Mouse (Mus musculus) forebrain, embryonic 12.5 days (tissue): ENCODE results near the gene Grik5. TPM values are rescaled to one million over a fixed set of nuclear protein-coding genes. Genes with fewer than 3 reads are reported as not detected.

ENCODE experiments used
- ATAC-seq: fragments of 200-750 bp; cut with Nextera tagmentation; 2 replicates; pipeline ENCODE4 v1.8.0; 2017; ENCODE audit warnings: moderate TSS enrichment; ENCODE audit not compliant: low FRiP score
- H3K27ac ChIP-seq: fragments of 300-500 bp; sonication (generic); 2 replicates; pipeline ENCODE4 v1.5.1; 2016; ENCODE audit warnings: mild to moderate bottlenecking
- H3K27me3 ChIP-seq: fragments of 300-500 bp; sonication (generic); 2 replicates; pipeline ENCODE4 v1.6.1; 2016; ENCODE audit warnings: mild to moderate bottlenecking
- H3K36me3 ChIP-seq: fragments of 300-500 bp; sonication (generic); replicated peaks from 2 replicates; pipeline ENCODE4 v1.6.1; 2016; ENCODE audit warnings: mild to moderate bottlenecking
- H3K4me1 ChIP-seq: fragments of 300-500 bp; sonication (generic); 2 replicates; pipeline ENCODE4 v1.6.1; 2016
- H3K4me2 ChIP-seq: fragments of 300-500 bp; sonication (generic); 2 replicates; pipeline ENCODE4 v1.6.1; 2016; ENCODE audit warnings: mild to moderate bottlenecking, moderate library complexity
- H3K4me3 ChIP-seq: fragments of 300-500 bp; sonication (generic); replicated peaks from 2 replicates; pipeline ENCODE4 v1.5.1; 2016; ENCODE audit warnings: mild to moderate bottlenecking
- H3K9ac ChIP-seq: fragments of 300-500 bp; sonication (generic); 2 replicates; pipeline ENCODE4 v1.6.1; 2016; ENCODE audit warnings: mild to moderate bottlenecking
- H3K9me3 ChIP-seq: fragments of 300-500 bp; sonication (generic); 2 replicates; pipeline ENCODE4 v1.6.1; 2016
- WGBS: fragments of 180-500 bp; shearing (Covaris S2); methylation state at CpG from one replicate; pipeline ENCODE4 v1.1.7; 2016; 5-methylcytosine and 5-hydroxymethylcytosine counted together
- polyA plus RNA-seq: library from polyadenylated mRNA; unstranded; fragments of >200 nt; fragmentation: Nextera tagmentation; extraction: Ambion mirVana; gene quantifications from 2 replicates; pipeline ENCODE4 v1.2.1, GENCODE M21; 2016

The Grik5 gene
- polyA plus RNA-seq, 1 experiment from 2014 or later, result 18.1 TPM

- Histone ChIP-seq H3K27ac (no peak overlapping the region), H3K4me1 (peaks cover 4% of the 10 kb centered on the region), H3K4me3 (no peak overlapping the region), H3K9me3 (no peaks in the 10 kb centered on the region), H3K4me2 (no peak overlapping the region), H3K36me3 (peaks cover 17% of the 10 kb centered on the region; the same call in 1 of the 2 replicates), H3K9ac (no peak overlapping the region), H3K27me3 (no peaks in the 10 kb centered on the region)
- ATAC-seq, result no peak
- WGBS, result 77% methylated on average over 3 of the region's 3 CpGs
Observed at GRCm38 (mm10) chr7:25098169-25098568, 26.0 kb upstream of the Grik5 start.

DNA sequence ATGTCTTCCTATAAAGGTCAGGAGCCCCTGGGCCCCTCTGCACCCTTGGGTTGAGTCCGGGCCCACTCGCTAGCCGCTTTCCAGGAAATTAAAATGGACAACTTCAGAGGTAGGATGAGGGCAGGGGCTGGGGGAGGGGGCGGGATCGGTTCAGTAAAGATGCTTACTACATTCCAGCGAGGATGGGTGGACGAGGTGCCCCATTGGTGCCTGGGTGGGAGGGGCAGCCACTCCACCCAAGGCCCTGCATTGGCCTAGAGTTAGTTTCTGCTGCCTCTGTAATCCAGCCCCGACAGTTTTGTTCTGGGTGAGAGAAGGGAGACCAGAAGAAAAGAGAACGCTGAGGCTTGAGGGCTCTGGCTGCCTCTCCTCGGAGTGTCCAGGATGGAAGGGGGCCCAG, 17.7 kb upstream of the Grik5 start:
- peaks cover 23% of the 10 kb centered on the region for H3K4me1 ChIP-seq
- 25% methylated on average over 10 of the region's 10 CpGs for WGBS

DNA sequence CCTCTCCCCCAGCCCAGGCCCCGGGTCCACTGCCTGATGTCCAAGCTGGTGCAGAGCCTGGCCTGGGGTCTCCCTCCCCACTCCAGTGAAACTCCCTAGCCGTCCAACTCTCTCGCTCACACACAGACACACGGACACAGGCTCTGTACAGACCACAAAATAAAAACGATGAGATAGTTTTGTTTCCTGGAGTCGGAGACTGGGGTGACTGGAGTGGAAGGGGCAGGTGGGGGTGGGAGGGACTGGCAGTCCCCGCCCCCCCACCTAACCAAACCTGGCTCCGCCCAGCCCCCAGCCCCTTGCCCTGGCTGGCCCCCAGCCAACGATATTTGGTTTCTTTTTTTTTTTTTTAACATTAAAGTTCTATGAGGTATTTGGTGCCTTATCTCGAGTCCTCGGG, 16.8 kb upstream of the Grik5 start:
- Histone ChIP-seq H3K4me3 (no peak overlapping the region), H3K4me1 (peaks cover 23% of the 10 kb centered on the region), H3K27me3 (no peaks in the 10 kb centered on the region), H3K27ac (no peak overlapping the region), H3K36me3 (peaks cover 24% of the 10 kb centered on the region), H3K4me2 (no peak overlapping the region), H3K9me3 (no peaks in the 10 kb centered on the region), H3K9ac (no peak overlapping the region)
- WGBS, result 32% methylated on average over 11 of the region's 11 CpGs
- no peak for ATAC-seq

More for the DNA sequence above, 17.7 kb upstream of the Grik5 start:
- H3K27me3 ChIP-seq, result no peaks in the 10 kb centered on the region
- H3K36me3 ChIP-seq, result peaks cover 15% of the 10 kb centered on the region
- H3K4me3 ChIP-seq, result no peak overlapping the region
- no peak overlapping the region for H3K9ac ChIP-seq
- no peak overlapping the region for H3K4me2 ChIP-seq
- H3K27ac ChIP-seq, result no peak overlapping the region
- ATAC-seq, result no peak
- H3K9me3 ChIP-seq, result no peaks in the 10 kb centered on the region

GRCm38 (mm10) chr7:25088531-25088930, 16.4 kb upstream of the Grik5 start:
- H3K4me3 ChIP-seq, result no peak overlapping the region

GRCm38 (mm10) chr7:25087972-25088371, 15.8 kb upstream of the Grik5 start:
- WGBS, result 57% methylated on average over 5 of the region's 5 CpGs
- no peaks in the 10 kb centered on the region for H3K27me3 ChIP-seq

More at GRCm38 (mm10) chr7:25088531-25088930, 16.4 kb upstream of the Grik5 start:
- 10% methylated on average over 10 of the region's 10 CpGs for WGBS
- Histone ChIP-seq H3K4me2 (no peak overlapping the region), H3K9ac (no peak overlapping the region), H3K36me3 (peaks cover 29% of the 10 kb centered on the region), H3K27ac (no peak overlapping the region), H3K27me3 (no peaks in the 10 kb centered on the region), H3K4me1 (peaks cover 23% of the 10 kb centered on the region), H3K9me3 (no peaks in the 10 kb centered on the region)
- ATAC-seq, result peak; percentile 30; the same call in 1 of the 2 replicates

DNA sequence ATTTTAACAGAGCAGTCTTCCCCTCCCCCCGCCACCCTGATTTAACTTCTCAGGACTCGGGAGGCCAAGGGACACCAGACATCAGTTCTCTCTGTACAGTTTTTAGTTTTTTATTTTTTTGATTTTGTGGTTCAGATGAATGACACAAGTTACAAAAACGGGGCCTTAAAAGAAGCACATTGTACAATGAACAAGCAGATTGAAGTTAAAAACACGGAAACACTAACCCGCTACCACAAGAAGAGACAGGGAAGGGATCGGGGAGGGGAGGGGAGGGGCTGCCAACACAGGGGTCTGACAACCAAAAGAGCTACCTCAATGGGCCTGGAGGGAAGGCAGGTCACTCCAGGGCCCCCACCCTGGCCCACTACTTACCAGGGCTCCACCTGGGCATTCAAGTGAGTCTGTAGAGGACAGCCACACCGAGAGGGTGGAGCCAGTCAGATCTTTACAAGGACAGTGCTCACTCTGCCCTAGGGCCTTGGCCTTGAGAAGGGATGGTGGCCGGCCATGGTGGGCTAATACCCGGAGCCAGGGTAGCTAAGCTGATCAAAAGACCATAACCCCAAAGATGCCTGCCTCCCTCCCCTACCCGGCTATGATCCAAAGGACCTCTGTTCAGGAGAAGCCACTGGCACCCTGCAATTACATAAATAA, 15.2 kb upstream of the Grik5 start:
- H3K4me2 ChIP-seq, result no peak overlapping the region
- no peaks in the 10 kb centered on the region for H3K27me3 ChIP-seq
- no peaks in the 10 kb centered on the region for H3K9me3 ChIP-seq
- H3K27ac ChIP-seq, result peak overlapping the region; percentile 31; the same call in 1 of the 2 replicates
- 65% methylated on average over 10 of the region's 10 CpGs for WGBS
- H3K4me1 ChIP-seq, result peaks cover 17% of the 10 kb centered on the region
- no peak overlapping the region for H3K4me3 ChIP-seq
- peaks cover 40% of the 10 kb centered on the region for H3K36me3 ChIP-seq
- no peak overlapping the region for H3K9ac ChIP-seq
- 0 out of 2 replicates have a peak, but pooled peaks have one; percentile 20 for ATAC-seq

More at GRCm38 (mm10) chr7:25087972-25088371, 15.8 kb upstream of the Grik5 start:
- H3K9ac ChIP-seq, result no peak overlapping the region
- H3K27ac ChIP-seq, result 0 out of 2 replicates have a peak overlapping the region, but pooled peaks have one; percentile 31
- peaks cover 18% of the 10 kb centered on the region for H3K4me1 ChIP-seq
- ATAC-seq, result no peak
- no peaks in the 10 kb centered on the region for H3K9me3 ChIP-seq
- no peak overlapping the region for H3K4me2 ChIP-seq
- peaks cover 34% of the 10 kb centered on the region for H3K36me3 ChIP-seq
- H3K4me3 ChIP-seq, result no peak overlapping the region

- 53% methylated on average over 3 of the region's 3 CpGs for WGBS
- Histone ChIP-seq H3K4me2 (no peak overlapping the region), H3K27me3 (no peaks in the 10 kb centered on the region), H3K27ac (no peak overlapping the region), H3K4me1 (peaks cover 17% of the 10 kb centered on the region), H3K9ac (no peak overlapping the region), H3K36me3 (peaks cover 47% of the 10 kb centered on the region), H3K9me3 (no peaks in the 10 kb centered on the region), H3K4me3 (no peak overlapping the region)
- no peak for ATAC-seq
Observed at GRCm38 (mm10) chr7:25086656-25087055, 14.5 kb upstream of the Grik5 start.

- H3K36me3 ChIP-seq, result peaks cover 68% of the 10 kb centered on the region
- no peak overlapping the region for H3K4me2 ChIP-seq
- ATAC-seq, result no peak
- no peak overlapping the region for H3K4me3 ChIP-seq
- no peaks in the 10 kb centered on the region for H3K9me3 ChIP-seq
- peaks cover 13% of the 10 kb centered on the region for H3K4me1 ChIP-seq
- no peaks in the 10 kb centered on the region for H3K27me3 ChIP-seq
- WGBS, result 87% methylated on average over 5 of the region's 5 CpGs
- H3K9ac ChIP-seq, result no peak overlapping the region
- H3K27ac ChIP-seq, result no peak overlapping the region
Observed at GRCm38 (mm10) chr7:25084621-25085020, 12.5 kb upstream of the Grik5 start.

DNA sequence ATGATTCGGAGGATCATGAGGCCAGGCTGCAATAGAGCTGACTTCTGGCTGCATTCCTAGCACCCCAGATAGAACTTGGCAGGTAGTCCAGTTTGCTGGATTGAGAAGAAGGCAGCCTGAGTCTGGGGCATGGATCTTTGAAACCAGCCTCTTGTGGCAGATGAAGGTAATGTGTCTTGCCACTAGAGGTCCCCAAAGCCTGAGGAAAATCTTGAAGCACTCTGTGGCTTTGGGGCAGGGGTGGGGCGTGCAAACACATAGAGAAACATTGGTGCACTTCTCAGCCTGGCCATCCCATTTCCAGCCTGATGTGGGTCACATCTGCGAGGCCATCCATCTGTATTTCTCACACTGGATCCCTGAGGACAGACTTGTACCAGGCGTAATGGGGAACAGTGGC, 10.4 kb upstream of the Grik5 start:
- no peaks in the 10 kb centered on the region for H3K9me3 ChIP-seq
- peaks cover 74% of the 10 kb centered on the region for H3K36me3 ChIP-seq
- peaks cover 17% of the 10 kb centered on the region for H3K4me1 ChIP-seq
- no peak overlapping the region for H3K4me3 ChIP-seq
- H3K9ac ChIP-seq, result no peak overlapping the region
- H3K4me2 ChIP-seq, result no peak overlapping the region
- no peak overlapping the region for H3K27ac ChIP-seq
- ATAC-seq, result peak; percentile 24; the same call in 1 of the 2 replicates
- WGBS, result 86% methylated on average over 4 of the region's 4 CpGs
- H3K27me3 ChIP-seq, result no peaks in the 10 kb centered on the region

DNA sequence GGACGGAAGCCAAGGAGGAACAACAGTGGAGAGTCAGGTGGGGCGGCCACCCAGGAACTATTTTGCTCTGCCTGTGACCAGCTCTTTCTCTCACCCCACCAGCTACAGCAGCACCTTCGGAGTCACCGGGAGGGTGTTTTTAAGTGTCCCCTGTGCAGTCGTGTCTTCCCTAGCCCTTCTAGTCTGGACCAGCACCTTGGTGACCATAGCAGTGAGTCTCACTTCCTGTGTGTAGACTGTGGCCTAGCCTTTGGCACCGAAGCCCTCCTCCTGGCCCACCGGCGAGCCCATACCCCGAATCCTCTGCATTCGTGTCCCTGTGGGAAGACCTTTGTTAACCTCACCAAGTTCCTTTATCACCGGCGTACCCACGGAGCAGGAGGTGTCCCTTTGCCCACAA, 8.3 kb upstream of the Grik5 start:
- peaks cover 64% of the 10 kb centered on the region for H3K36me3 ChIP-seq
- H3K27me3 ChIP-seq, result no peaks in the 10 kb centered on the region
- H3K9ac ChIP-seq, result no peak overlapping the region
- no peak for ATAC-seq
- no peak overlapping the region for H3K4me2 ChIP-seq
- H3K9me3 ChIP-seq, result no peaks in the 10 kb centered on the region
- peaks cover 24% of the 10 kb centered on the region for H3K4me1 ChIP-seq
- H3K27ac ChIP-seq, result no peak overlapping the region
- no peak overlapping the region for H3K4me3 ChIP-seq
- 92% methylated on average over 13 of the region's 13 CpGs for WGBS

- H3K4me3 ChIP-seq, result no peak overlapping the region
- WGBS, result 85% methylated on average over 12 of the region's 12 CpGs
Observed at GRCm38 (mm10) chr7:25079496-25080026, 7.4 kb upstream of the Grik5 start.

DNA sequence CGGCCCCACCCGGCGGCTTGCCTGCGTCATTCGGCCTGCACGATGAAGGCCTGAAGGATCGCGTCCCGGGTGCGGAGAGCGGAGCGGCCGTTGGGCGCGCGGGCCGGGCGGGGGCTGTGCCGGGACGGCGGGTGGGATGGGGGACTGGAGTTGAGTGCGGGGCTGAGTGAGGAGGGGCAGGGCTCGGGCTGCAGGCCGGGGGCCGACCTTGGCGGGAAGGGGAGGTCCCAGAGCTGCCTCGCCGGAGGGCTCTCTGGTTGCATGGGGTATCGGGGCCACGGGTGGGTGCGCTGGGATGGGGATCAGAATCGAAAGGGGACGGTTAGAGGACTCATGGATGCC, 5.2 kb upstream of the Grik5 start:
- H3K4me1 ChIP-seq, result peaks cover 44% of the 10 kb centered on the region
- WGBS, result under 1% methylated on average over 33 of the region's 33 CpGs

More at GRCm38 (mm10) chr7:25079496-25080026, 7.4 kb upstream of the Grik5 start:
- Histone ChIP-seq H3K4me1 (peaks cover 27% of the 10 kb centered on the region), H3K27me3 (no peaks in the 10 kb centered on the region), H3K36me3 (peaks cover 55% of the 10 kb centered on the region), H3K9me3 (no peaks in the 10 kb centered on the region), H3K9ac (no peak overlapping the region), H3K4me2 (no peak overlapping the region), H3K27ac (no peak overlapping the region)
- ATAC-seq, result no peak

More for the DNA sequence above, 5.2 kb upstream of the Grik5 start:
- peak overlapping the region; percentile 88 for H3K4me3 ChIP-seq
- H3K27me3 ChIP-seq, result no peaks in the 10 kb centered on the region
- H3K9ac ChIP-seq, result peak overlapping the region; percentile 94
- peaks cover 33% of the 10 kb centered on the region for H3K36me3 ChIP-seq
- peak overlapping the region; percentile 76 for H3K4me2 ChIP-seq
- ATAC-seq, result peak; percentile 49
- peak overlapping the region; percentile 96 for H3K27ac ChIP-seq
- no peaks in the 10 kb centered on the region for H3K9me3 ChIP-seq
